Mouse (Mus musculus): ENCODE measurements around the gene Pwp2. TPM values are rescaled to one million over a fixed set of nuclear protein-coding genes. Genes with fewer than 3 reads are reported as not detected.
"Not testable (repeated sequence)": the region's sequence is repeated elsewhere in the genome, so short reads cannot be mapped to it uniquely, and the experiment has no call there.

Gene Pwp2
- total RNA-seq (2021) = 10 to 100 TPM; 20.8 to 21.3 TPM

GRCm38 (mm10) chr10:78184531-78185380 is at the start of gene Pwp2:
Gene Pwp2, minus strand, starts transcription at chr10:78185149.
- peak; percentile 85 to 89 for DNase-seq

GRCm38 (mm10) chr10:78233756-78234155 is 48.8 kb upstream of the Pwp2 start:
- DNase-seq = no peak

GRCm38 (mm10) chr10:78233161-78233560 is 48.2 kb upstream of the Pwp2 start:
- no peak for DNase-seq

- DNase-seq = no peak
These were observed 47.5 kb upstream of the Pwp2 start for GRCm38 (mm10) chr10:78232301-78232980.

GRCm38 (mm10) chr10:78228560-78228928 is 43.6 kb upstream of the Pwp2 start:
- DNase-seq = no peak

GRCm38 (mm10) chr10:78227875-78228559 is 43.1 kb upstream of the Pwp2 start:
- no peak for DNase-seq

GRCm38 (mm10) chr10:78224136-78224535 is 39.2 kb upstream of the Pwp2 start:
- DNase-seq = no peak

- no peak for DNase-seq
These were observed 38.0 kb upstream of the Pwp2 start for GRCm38 (mm10) chr10:78222908-78223307.

- no peak for DNase-seq
These were observed 36.4 kb upstream of the Pwp2 start for GRCm38 (mm10) chr10:78221315-78221714.

- DNase-seq = peak; percentile 58 to 62
These were observed 34.6 kb upstream of the Pwp2 start for GRCm38 (mm10) chr10:78219528-78219927.

- no peak for DNase-seq
These were observed 33.6 kb upstream of the Pwp2 start for GRCm38 (mm10) chr10:78218576-78218975.

- DNase-seq = no peak
These were observed 31.6 kb upstream of the Pwp2 start for GRCm38 (mm10) chr10:78216376-78217083.

GRCm38 (mm10) chr10:78214371-78214770 is 29.4 kb upstream of the Pwp2 start:
- DNase-seq = no peak

- DNase-seq = no peak
These were observed 26.4 kb upstream of the Pwp2 start for GRCm38 (mm10) chr10:78211311-78211710.

GRCm38 (mm10) chr10:78201182-78201581 is 16.2 kb upstream of the Pwp2 start:
- DNase-seq = no peak

- no peak for DNase-seq
These were observed 8.0 kb upstream of the Pwp2 start for GRCm38 (mm10) chr10:78192933-78193332.

GRCm38 (mm10) chr10:78186076-78186475 is 1.1 kb upstream of the Pwp2 start:
- DNase-seq = not testable (repeated sequence)

GRCm38 (mm10) chr10:78185381-78185725 is 404 bp upstream of the Pwp2 start:
- no peak for DNase-seq

GRCm38 (mm10) chr10:78183577-78183976 is 1.4 kb downstream of the Pwp2 start:
- no peak for DNase-seq

- no peak for DNase-seq
These were observed 2.6 kb downstream of the Pwp2 start for GRCm38 (mm10) chr10:78182321-78182720.

- DNase-seq = no peak
These were observed 10.5 kb downstream of the Pwp2 start for GRCm38 (mm10) chr10:78174474-78174873.

- DNase-seq = no peak
These were observed 13.4 kb downstream of the Pwp2 start for GRCm38 (mm10) chr10:78171581-78171980.

- DNase-seq = no peak
These were observed 13.9 kb downstream of the Pwp2 start for GRCm38 (mm10) chr10:78171057-78171456.

All from layer of hippocampus, postnatal 36 days (tissue).